Mouse (Mus musculus): ENCODE measurements around the gene Creb3l1.

GRCm38 (mm10) chr2:91972121-91972566 lies 52.2 kb downstream of the Creb3l1 start:
- TF ChIP-seq CTCF (IDR thresholded peaks at IDR 0.05; ENCODE audit: low read depth, low read length) (no peak), POLR2A (IDR thresholded peaks at IDR 0.05; ENCODE audit: insufficient read depth, low read length) (no peak)
